Comparison of ENCODE assay signal across 8 mouse cellular contexts in the genomic region with DNA sequence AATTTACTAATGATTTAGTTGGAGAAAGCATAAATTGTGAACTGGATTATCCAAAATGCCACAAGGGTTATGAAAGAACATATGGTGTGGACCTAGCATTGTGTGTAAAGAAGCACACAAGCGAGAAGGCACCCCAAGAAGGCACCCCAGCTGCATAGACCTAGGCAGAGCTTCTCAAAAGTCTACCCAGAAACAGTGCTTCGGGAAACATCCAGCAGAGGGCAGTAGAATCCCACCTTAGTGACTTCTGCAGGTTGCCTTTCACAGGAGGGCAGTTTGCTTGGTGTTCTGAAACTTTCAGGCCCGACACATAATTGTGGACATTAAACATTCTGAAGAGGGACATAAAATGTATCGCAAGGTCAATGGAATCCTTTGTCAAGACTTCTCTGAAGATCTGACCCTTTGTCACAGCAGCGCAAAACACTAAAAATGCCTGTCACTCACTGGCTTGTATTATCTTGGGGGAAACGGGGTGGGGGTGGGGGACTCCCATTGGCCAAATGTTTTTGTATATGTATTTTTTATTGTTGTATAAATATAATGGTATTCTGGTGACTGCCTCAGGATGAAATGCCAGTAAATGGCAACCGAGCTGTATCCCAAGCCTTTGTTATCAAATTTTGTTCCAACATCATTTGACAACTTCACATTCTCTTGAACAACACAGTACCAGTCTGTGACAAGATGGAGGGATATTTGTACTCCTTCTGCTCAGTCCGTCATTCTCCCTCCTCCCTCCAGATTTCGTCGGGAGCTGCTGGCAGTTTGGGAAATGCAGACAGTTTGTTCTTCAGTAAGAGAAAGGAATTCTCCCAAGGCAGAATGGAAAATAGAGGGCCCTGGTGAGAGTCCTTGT.
A peak's percentile ranks its signal among the peaks of the same experiment; 100 is the strongest.
DNase-seq lines count a peak whose midpoint lies in the region; ATAC-seq and TF ChIP-seq lines count a peak whose summit lies in the region.

No protein-coding gene starts in this region.

- no peak overlapping the region for H3K9ac ChIP-seq in midbrain, postnatal 0 days (replicated peaks; ENCODE audit: low read length, poor library complexity, severe bottlenecking)

- no peaks in the 10 kb centered on the region for H3K36me3 ChIP-seq in heart, embryonic 10.5 days
- H3K36me3 ChIP-seq in kidney, adult 2 months (ENCODE audit: control insufficient read depth, insufficient read depth, low read length), result no peaks in the 10 kb centered on the region
- H3K36me3 ChIP-seq in midbrain, postnatal 0 days (ENCODE audit: insufficient read depth, low read length), result no peaks in the 10 kb centered on the region

- no peaks in the 10 kb centered on the region for H3K4me1 ChIP-seq in heart, embryonic 10.5 days
- no peaks in the 10 kb centered on the region for H3K4me1 ChIP-seq in kidney, adult 2 months (ENCODE audit: control insufficient read depth, insufficient read depth, low read length)
- H3K4me1 ChIP-seq in midbrain, postnatal 0 days (ENCODE audit: insufficient read depth, low read length), result no peaks in the 10 kb centered on the region

- peak; percentile 91 for ATAC-seq in frontal cortex, adult (ENCODE audit: low TSS enrichment)
- ATAC-seq in midbrain, postnatal 0 days (ENCODE audit: low FRiP score), result peak; percentile 60; the same call in 1 of the 2 replicates

- peak; percentile 68 to 83 for DNase-seq in heart, postnatal 10 days
- no peak for DNase-seq in heart, embryonic 10.5 days (ENCODE audit: low spot score)
- DNase-seq in cerebellum, adult 8-10 months, result peak; percentile 49
- DNase-seq in kidney, adult 2 months, result peak; percentile 59
- DNase-seq in left cerebral cortex, postnatal 36 days (ENCODE audit: low spot score in 2 of 2), result peak; percentile 75 to 84
- peak; percentile 91 for DNase-seq in midbrain, postnatal 0 days (ENCODE audit: low spot score)
- peak; percentile 18 for DNase-seq in thymus, postnatal 14 days

- intact Hi-C loops in heart, postnatal 10 days (cut with DNase I), result loop anchor here (5.0 to 10.0 kb wide), 2 partner anchors 131 to 252 kb away; no protein-coding TSS in a partner anchor
- intact Hi-C loops in left cerebral cortex, postnatal 36 days (cut with DNase I), result loop anchor here (10.0 kb wide), 1 partner anchor 242 kb away; no protein-coding TSS in a partner anchor

- H3K27me3 ChIP-seq in heart, embryonic 10.5 days (ENCODE audit: insufficient read depth, poor library complexity, severe bottlenecking), result no peaks in the 10 kb centered on the region
- no peaks in the 10 kb centered on the region for H3K27me3 ChIP-seq in kidney, adult 2 months (replicated peaks; ENCODE audit: control insufficient read depth, insufficient read depth, low read length)
- H3K27me3 ChIP-seq in midbrain, postnatal 0 days (ENCODE audit: insufficient read depth, low read length), result no peaks in the 10 kb centered on the region

- H3K4me2 ChIP-seq in midbrain, postnatal 0 days (ENCODE audit: low read depth, low read length, poor library complexity, severe bottlenecking), result no peak overlapping the region

- WGBS in heart, embryonic 10.5 days, result 60% methylated on average over 10 of the region's 10 CpGs
- 39% methylated on average over 10 of the region's 10 CpGs for WGBS in kidney, adult 2 months
- WGBS in midbrain, postnatal 0 days, result 32% methylated on average over 10 of the region's 10 CpGs

- no peak overlapping the region for H3K27ac ChIP-seq in heart, embryonic 10.5 days
- H3K27ac ChIP-seq in kidney, adult 2 months (ENCODE audit: insufficient read depth, low read depth, low read length), result no peak overlapping the region
- H3K27ac ChIP-seq in midbrain, postnatal 0 days (ENCODE audit: low read depth, low read length), result no peak overlapping the region

- H3K9me3 ChIP-seq in heart, embryonic 10.5 days, result no peaks in the 10 kb centered on the region
- no peaks in the 10 kb centered on the region for H3K9me3 ChIP-seq in midbrain, postnatal 0 days (ENCODE audit: low read length)

- no peak overlapping the region for H3K4me3 ChIP-seq in heart, embryonic 10.5 days
- no peak overlapping the region for H3K4me3 ChIP-seq in kidney, adult 2 months (ENCODE audit: insufficient read depth, low read depth, low read length)
- no peak overlapping the region for H3K4me3 ChIP-seq in midbrain, postnatal 0 days (ENCODE audit: low read depth, low read length)

- no peak for TF ChIP-seq POLR2A in kidney, adult 2 months (IDR thresholded peaks at IDR 0.05; ENCODE audit: low read depth, low read length)

- peak; percentile 76 for TF ChIP-seq CTCF in kidney, adult 2 months (conservative IDR thresholded peaks at IDR 0.05; ENCODE audit: insufficient read depth, insufficient read length, low read depth, low read length)
- TF ChIP-seq CTCF in midbrain, postnatal 0 days (IDR thresholded peaks at IDR 0.05), result peak; percentile 95
